Mouse (Mus musculus): ENCODE results near the gene Gab1.

Gene Gab1

GRCm38 (mm10) chr8:80845284-80845683, 35.0 kb downstream of the Gab1 start:
- DNase-seq (ENCODE audit: low read depth, low spot score), result no peak

DNA sequence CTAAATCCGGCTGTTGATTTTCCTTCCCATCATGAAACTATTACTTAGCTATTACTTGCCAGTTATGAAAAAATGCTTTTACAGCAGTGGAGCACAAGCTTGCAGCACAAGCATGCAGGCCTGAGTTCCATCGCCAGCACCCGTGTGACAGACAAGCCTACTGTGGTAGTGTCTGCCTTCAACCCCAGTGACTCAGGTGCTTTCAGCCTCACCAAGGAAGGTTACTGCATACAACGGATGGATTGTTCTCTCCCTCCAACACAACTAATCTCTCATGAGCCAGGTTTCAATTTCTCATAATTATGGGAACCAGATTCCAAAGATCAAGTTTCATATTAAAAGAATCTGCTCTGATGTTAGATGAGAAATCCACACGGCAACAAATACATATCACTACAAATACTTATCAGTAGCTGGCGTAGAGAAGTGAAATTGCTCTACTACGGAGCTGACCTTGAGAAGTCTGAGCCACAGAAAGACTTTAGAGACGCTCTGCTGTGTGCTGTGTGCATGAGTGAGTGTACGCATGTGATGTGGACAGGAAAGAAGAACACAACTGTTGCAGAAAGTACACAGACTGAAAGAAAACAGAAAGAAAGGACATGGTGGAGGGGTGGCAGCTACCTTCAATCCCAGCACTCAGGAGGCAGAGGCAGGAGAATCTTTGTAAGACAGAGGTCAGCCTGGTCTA, 36.4 kb downstream of the Gab1 start:
- DNase-seq (ENCODE audit: low read depth, low spot score), result no peak

- no peak for DNase-seq (ENCODE audit: low read depth, low spot score)
These were observed 37.8 kb downstream of the Gab1 start for GRCm38 (mm10) chr8:80842514-80842913.

- DNase-seq (ENCODE audit: low read depth, low spot score), result no peak
These were observed 40.2 kb downstream of the Gab1 start for GRCm38 (mm10) chr8:80840090-80840489.

DNA sequence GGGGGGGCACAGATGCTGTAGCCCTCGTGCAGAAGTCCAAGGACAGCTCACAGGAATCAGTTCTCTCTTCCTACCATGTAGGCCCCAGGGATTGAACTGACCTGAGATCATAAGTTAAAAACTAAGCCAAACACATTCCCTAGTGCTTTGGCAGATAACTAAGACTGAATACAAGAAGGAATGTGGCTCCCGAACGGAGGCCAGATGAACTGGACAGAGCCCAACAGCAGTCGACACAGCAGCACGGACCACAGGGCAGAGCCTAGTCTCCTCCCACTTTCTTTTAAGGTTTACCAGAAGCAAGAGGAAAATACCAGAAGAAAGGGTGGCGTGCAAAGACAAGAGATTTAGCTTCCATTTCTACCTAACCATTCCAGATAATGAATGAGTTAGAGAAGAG, 42.1 kb downstream of the Gab1 start:
- no peak for DNase-seq (ENCODE audit: low read depth, low spot score)

DNA sequence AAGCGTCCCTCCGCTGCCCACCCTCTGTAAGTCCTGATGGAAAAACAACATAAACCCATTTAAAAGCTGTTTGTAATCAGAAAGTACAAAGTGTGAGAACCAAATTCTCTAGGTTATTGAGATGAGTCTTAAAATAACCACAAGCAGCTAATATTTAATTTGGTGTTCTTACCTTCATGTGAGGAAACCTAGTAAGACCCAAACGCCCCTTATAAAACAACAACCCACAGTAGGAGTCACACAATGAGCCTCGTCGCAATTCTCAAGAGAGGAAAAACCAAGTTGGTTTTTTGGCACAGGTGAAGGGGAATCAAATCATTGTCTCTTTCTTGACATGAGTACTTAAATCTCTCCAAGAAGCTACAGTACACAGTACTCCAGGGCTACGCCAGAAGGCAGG, 44.9 kb downstream of the Gab1 start:
- no peak for DNase-seq (ENCODE audit: low read depth, low spot score)

- no peak for DNase-seq (ENCODE audit: low read depth, low spot score)
These were observed 45.9 kb downstream of the Gab1 start for GRCm38 (mm10) chr8:80834443-80834842.

DNA sequence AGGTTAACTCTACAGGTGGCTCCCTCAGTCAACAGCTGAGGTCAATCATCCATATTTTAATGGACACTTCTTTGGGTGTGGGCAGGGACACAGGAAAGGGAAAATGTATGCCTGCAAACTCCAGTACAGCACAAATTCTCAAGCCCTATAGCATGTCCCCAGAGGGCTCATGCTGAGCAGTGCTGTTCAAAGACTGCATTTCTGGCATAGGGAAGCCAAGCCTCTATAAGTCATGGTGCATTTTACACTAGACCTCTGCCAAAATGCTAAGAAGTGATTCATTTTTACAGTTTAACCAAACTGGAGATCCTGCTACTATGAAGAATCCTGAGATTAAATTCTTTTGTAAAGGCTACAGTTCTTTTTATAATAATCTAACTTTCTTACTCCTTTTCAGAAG, 47.8 kb downstream of the Gab1 start:
- no peak for DNase-seq (ENCODE audit: low read depth, low spot score)

DNA sequence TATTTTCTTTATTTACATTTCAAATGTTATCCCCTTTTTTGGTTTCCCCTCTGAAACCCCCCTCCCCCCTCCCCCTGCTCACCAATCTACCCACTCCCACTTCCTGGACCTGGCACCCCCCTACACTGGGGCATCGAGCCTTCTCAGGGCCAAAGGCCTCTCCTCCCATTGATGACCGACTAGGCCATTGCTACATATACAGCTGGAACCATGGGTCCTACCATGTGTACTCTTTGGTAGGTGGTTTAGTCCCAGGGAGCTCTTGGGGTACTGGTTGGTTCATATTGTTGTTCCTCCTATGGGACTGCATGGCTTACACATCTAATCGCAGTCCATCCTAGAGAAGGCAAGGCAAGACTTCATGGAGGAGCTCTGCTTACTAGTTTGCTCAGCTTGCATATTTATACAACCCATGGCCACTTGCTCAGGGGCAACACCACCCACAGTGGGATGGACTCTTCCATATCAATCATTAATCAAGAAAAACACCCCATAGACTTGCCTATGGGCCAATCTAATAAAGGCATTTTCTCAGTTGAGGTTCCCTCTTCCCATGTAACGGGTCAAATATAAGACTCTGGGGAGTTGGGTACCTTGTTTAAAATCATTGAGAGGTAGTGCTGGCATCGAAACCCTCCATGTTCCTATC, 48.3 kb downstream of the Gab1 start:
- DNase-seq (ENCODE audit: low read depth, low spot score), result no peak

- DNase-seq (ENCODE audit: low read depth, low spot score), result no peak
These were observed 49.4 kb downstream of the Gab1 start for GRCm38 (mm10) chr8:80830724-80831566.

DNA sequence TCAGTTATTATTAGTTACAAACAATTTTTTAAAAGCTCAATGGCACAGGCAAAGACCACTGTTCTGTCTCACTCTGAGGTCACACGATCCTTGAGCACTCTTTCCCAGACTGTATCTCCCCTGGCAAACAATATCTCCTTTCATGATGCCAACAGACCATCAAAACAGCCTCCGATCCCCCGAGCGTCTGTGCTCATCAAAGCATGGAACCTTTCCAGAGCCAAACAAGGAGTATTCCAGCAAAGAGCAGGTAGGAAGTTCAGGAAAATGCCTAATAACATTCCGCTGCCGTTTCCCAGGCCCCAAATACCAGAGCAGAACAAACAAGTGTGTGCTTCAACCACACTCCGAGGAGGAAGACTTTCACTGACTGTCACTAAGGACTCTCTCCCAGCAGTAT, 50.2 kb downstream of the Gab1 start:
- no peak for DNase-seq (ENCODE audit: low read depth, low spot score)

DNA sequence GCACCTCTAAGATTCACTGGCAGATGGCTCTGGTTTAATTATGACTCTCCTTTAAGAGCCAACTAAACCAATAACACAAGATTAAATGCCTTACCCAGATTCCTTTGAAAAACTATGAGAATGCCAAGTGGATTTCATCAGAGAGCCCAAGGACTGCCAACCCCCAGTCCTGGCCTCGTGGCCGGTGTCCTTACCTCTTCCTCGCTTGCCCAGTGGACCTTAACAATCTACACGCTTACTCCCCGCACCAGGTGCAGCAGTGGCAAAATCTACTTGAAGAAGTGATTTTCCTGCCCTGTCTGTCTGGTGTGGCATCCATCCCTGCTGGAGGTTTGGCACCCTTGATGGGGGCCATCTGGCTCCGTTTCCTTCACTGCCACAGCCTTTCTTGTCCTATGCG, 53.3 kb downstream of the Gab1 start:
- no peak for DNase-seq (ENCODE audit: low read depth, low spot score)

DNA sequence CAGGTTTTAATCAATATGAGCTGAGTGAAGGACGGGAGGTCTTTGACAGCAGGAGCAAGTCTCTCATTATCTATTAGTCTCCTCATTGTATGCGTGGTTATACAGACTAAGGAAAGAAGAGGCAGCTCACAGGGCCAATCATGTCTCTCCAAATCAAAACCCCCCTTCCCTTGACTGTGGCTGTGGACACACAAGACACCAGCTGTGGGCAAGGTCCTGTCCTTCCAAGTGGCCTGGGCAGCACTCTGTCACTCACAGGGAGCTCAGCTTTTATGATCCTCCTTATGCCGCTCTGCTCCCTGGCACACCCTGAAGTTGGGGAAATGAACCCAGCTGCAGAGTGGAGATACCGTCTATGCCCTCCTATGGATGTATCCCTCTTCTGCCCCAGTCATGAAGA, 55.2 kb downstream of the Gab1 start:
- DNase-seq (ENCODE audit: low read depth, low spot score), result no peak

DNA sequence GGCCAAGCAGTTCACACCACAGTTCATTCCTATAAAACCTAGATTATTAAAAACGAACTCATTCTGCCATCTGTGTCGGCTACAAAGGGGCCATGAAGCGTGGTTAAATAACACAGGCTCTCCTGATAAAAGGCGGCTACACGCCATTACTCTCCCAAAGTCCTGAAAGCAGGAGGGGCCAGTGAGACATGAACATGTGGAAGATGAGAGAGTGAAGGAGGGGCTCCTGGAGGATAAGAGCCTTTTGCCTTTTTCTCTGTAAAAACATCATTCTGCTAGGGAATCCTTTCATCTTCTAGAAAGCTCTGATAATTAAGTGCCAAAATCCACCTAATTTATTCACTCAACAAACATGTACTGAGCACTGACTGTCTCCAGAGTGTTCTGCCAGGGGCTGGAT, 55.9 kb downstream of the Gab1 start:
- no peak for DNase-seq (ENCODE audit: low read depth, low spot score)

DNA sequence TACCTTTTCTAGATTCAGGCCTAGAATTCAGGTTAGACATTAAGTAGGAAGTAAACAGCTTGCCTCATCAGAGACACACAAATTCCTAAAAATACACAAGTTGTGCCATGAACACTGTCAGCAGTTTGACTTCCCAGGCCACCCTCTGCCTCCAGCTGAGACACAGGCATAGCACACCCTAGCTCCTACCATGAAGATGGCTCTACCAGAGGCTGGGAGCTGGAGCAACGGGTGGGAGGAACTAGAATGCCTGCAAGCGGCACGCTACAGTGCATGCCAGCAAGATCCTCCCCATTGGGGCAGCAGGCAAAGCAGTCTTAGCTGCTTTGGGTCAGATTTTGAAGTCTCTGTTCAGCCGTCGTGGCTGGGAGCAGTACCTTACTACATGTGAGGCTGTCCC, 57.1 kb downstream of the Gab1 start:
- DNase-seq (ENCODE audit: low read depth, low spot score), result no peak

- no peak for DNase-seq (ENCODE audit: low read depth, low spot score)
These were observed 58.7 kb downstream of the Gab1 start for GRCm38 (mm10) chr8:80821367-80822225.

DNA sequence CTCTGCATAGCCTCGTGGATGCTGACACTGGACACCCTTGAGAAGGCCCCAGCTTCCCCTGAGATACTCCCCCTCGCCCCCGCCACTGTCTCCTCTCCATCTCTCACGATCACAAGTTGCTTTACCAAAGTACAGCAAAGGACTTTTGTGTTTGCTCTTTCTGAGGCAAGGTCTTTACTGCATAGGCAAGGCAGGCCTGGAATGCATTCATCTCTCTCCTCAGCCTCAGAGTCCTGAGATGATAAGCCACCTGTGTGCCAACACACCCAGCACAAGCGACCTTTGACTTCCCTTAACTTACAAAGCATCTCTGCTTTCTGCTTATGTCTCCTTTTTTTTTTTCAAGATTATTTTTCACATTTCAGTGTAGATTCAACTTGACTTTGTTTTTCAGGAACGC, 61.3 kb downstream of the Gab1 start:
- DNase-seq (ENCODE audit: low read depth, low spot score), result no peak

GRCm38 (mm10) chr8:80817065-80817464, 63.3 kb downstream of the Gab1 start:
- no peak for DNase-seq (ENCODE audit: low read depth, low spot score)

DNA sequence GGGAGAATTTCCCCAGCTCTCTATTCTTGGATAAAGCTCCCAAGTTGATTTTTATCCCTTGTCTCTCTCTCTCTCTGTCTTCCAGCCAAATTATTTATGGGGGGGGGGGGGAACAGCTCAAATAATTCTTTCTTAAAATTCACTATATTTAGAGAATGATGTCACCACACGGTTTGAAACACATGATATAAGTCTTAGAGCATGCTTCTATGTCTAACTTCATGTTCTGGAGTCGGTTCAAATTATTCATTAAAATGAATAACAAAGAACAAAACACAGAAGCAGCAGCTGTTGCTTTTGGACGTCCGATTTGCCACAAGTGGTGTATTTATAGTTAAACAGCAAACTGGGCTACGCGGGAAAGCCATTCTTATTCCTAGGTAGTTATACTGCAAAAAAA, 65.1 kb downstream of the Gab1 start:
- DNase-seq (ENCODE audit: low read depth, low spot score), result no peak

DNA sequence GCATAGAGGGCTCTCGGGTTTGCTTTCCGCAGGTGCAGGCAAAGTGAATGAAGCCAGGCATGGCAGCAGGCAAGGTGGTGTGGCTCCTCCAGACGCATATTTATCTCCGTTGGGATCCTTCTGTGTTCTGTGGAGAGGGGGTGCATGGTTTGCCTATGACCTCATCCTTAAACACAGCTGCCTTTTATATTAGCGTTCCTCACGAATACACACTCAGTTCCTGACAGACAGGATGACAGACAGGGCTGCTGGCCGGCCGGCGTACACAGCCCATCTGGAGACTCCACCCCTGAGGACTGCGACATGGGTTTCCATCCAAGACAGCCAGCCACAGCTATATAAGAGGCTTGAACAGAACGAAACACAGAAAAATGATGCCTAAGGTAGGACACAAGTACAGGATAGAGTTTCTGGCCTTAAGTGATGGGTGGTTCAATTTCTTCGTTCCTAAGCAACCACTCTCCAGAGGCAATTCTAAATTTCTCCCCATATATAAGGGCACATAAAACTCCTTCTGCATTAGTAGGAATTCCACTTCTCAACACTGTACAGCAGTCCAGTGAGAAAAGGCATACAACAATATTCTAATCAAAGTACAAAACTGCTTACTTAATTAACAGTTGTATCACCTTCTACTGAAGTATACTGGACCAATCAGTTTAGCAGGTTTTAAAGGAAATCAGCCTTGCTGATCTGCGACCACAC, 66.1 kb downstream of the Gab1 start:
- DNase-seq (ENCODE audit: low read depth, low spot score), result no peak

GRCm38 (mm10) chr8:80813439-80813838, 66.9 kb downstream of the Gab1 start:
- no peak for DNase-seq (ENCODE audit: low read depth, low spot score)
